Mouse (Mus musculus) liver, embryonic 14.5 days (tissue): ENCODE data around the gene Ror2. TPM values are rescaled to one million over a fixed set of nuclear protein-coding genes. Genes with fewer than 3 reads are reported as not detected.

Experiments used
- ATAC-seq: fragments of 200-750 bp; cut with Nextera tagmentation; 2 replicates; pipeline ENCODE4 v1.8.0; 2017; ENCODE audit warnings: moderate number of reproducible peaks, mild to moderate bottlenecking, moderate library complexity; ENCODE audit not compliant: insufficient read depth
- DNase-seq, 3 experiments: peaks; one replicate each; pipeline ENCODE4 v3.0.0-alpha.2; 2012 to 2013; ENCODE audit warnings: low read depth in 3 of 3, low spot score in 3 of 3
- H3K27ac ChIP-seq: fragments of 300-500 bp; sonication (generic); 2 replicates; pipeline ENCODE4 v1.5.1; 2014; ENCODE audit warnings: moderate library complexity, mild to moderate bottlenecking, control low read depth, inconsistent platforms
- H3K27me3 ChIP-seq: fragments of 300-500 bp; sonication (generic); 2 replicates; pipeline ENCODE4 v1.6.1; 2014; ENCODE audit warnings: mild to moderate bottlenecking, low read length, moderate library complexity; ENCODE audit not compliant: control insufficient read depth, insufficient read depth
- H3K36me3 ChIP-seq: fragments of 300-500 bp; sonication (generic); replicated peaks from 2 replicates; pipeline ENCODE4 v1.6.1; 2014; ENCODE audit warnings: low read depth; ENCODE audit not compliant: control insufficient read depth, insufficient read depth
- H3K4me1 ChIP-seq, 2 experiments: fragments of 200-500 bp in 1 of 2; fragments of 300-500 bp in 1 of 2; sonication (generic) in 1 of 2; replicated peaks; 2 replicates each; pipeline ENCODE4 v1.6.1; 2012 to 2014; ENCODE audit warnings: antibody characterized with exemption in 1 of 2, inconsistent platforms in 1 of 2, low read length in 1 of 2; ENCODE audit not compliant: control insufficient read depth in 2 of 2, insufficient read depth in 2 of 2
- H3K4me2 ChIP-seq: fragments of 300-500 bp; sonication (generic); 2 replicates; pipeline ENCODE4 v1.6.1; 2014; ENCODE audit warnings: low read depth, mild to moderate bottlenecking, control low read depth, moderate library complexity
- H3K4me3 ChIP-seq, 2 experiments: fragments of 200-500 bp in 1 of 2; fragments of 300-500 bp in 1 of 2; sonication (generic) in 1 of 2; 2 replicates each; pipeline ENCODE4 v1.5.1; 2012 to 2014; ENCODE audit warnings: low read depth in 2 of 2, low read length in 2 of 2, mild to moderate bottlenecking in 2 of 2, control low read depth in 1 of 2, inconsistent platforms in 1 of 2, moderate library complexity in 1 of 2; ENCODE audit not compliant: insufficient read depth in 1 of 2
- H3K9ac ChIP-seq: fragments of 300-500 bp; sonication (generic); replicated peaks from 2 replicates; pipeline ENCODE4 v1.6.1; 2014; ENCODE audit warnings: mild to moderate bottlenecking, control low read depth, moderate library complexity
- H3K9me3 ChIP-seq: fragments of 300-500 bp; sonication (generic); 2 replicates; pipeline ENCODE4 v1.6.1; 2016; ENCODE audit warnings: low read length, mixed read lengths; ENCODE audit not compliant: control insufficient read depth
- CTCF ChIP-seq: IDR thresholded peaks from 2 replicates; pipeline ENCODE4 v1.5.1; 2016; ENCODE audit warnings: antibody characterized with exemption, low read depth, control low read depth
- EP300 ChIP-seq: IDR thresholded peaks from 2 replicates; pipeline ENCODE4 v1.6.1; 2016; ENCODE audit warnings: antibody characterized with exemption, low read depth
- WGBS: fragments of 180-500 bp; shearing (Covaris S2); extraction: QIAGEN DNeasy Blood & Tissue Kit; methylation state at CpG from one replicate; pipeline ENCODE4 v1.1.7; 2014; ENCODE audit not compliant: insufficient replicate concordance; 5-methylcytosine and 5-hydroxymethylcytosine counted together
- polyA plus RNA-seq, 2 experiments: library from polyadenylated mRNA; depleted of rRNA in 1 of 2; stranded (reverse) in 1 of 2; unstranded in 1 of 2; fragments of >200 nt; fragmentation: Nextera tagmentation in 1 of 2; extraction: Ambion mirVana in 1 of 2; gene quantifications; 2 replicates each; pipeline versions ENCODE4 v1.2.1 to v1.2.3; 2012 to 2014

The Ror2 gene
- polyA plus RNA-seq, 2 experiments: 0.03 to 0.19 TPM

DNA sequence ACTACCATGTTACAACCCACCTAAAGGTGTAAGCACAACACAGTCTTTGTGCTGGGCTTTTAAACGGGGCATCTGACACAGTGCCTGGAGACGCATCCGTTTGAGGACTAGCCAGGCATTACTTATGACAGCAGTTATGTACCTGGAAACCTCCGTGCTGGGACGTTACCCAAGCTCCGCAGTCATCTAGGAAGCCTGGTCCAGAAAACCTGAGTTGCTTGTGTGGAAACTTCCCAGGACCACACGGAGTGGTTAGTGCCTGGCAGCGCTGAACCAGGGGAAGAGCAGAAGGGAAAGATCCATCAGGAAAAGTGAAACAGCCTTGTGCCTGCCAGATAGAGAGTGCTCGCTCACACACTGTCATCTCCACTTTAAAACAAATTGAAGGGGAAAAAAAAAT, 23.2 kb upstream of the Ror2 start:
- H3K4me3 ChIP-seq: no peak overlapping the region
- H3K4me1 ChIP-seq: no peaks in the 10 kb centered on the region
- 33% methylated on average over 9 of the region's 9 CpGs for WGBS

DNA sequence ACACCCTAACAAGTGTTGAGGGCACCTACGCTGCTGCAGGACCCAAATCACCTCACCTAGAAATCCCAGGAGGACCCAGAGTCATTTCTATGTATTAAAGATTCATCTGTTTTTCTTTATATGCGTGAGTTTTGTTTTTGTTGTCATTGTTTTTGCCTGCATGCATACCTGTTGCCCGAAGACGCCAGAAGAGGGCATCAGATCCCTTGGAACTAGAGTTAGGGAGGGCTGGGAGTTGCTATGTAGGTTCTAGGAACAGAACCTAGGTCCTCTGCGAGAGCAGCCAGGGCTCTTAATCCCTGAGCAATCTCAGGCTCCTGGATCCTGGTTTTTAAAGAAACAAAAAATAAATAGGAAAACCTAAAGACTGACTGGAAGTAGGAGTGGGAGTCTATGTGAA, 20.9 kb upstream of the Ror2 start:
- WGBS: 45% methylated on average over 5 of the region's 5 CpGs
- Histone ChIP-seq H3K27ac (no peak overlapping the region), H3K4me3 (no peak overlapping the region), H3K27me3 (no peaks in the 10 kb centered on the region; the same call in 1 of the 2 replicates), H3K4me2 (no peak overlapping the region), H3K9me3 (no peaks in the 10 kb centered on the region), H3K36me3 (no peaks in the 10 kb centered on the region), H3K4me1 (no peaks in the 10 kb centered on the region), H3K9ac (no peak overlapping the region)
- TF ChIP-seq CTCF (no peak), EP300 (no peak)
- ATAC-seq (no peak), DNase-seq (no peak)

More for the DNA sequence above, 23.2 kb upstream of the Ror2 start:
- ATAC-seq (no peak), DNase-seq (no peak)
- Histone ChIP-seq H3K9me3 (no peaks in the 10 kb centered on the region), H3K9ac (no peak overlapping the region), H3K27me3 (no peaks in the 10 kb centered on the region; the same call in 1 of the 2 replicates), H3K36me3 (no peaks in the 10 kb centered on the region), H3K27ac (no peak overlapping the region), H3K4me2 (no peak overlapping the region)
- no peak for TF ChIP-seq CTCF
- TF ChIP-seq EP300: no peak

DNA sequence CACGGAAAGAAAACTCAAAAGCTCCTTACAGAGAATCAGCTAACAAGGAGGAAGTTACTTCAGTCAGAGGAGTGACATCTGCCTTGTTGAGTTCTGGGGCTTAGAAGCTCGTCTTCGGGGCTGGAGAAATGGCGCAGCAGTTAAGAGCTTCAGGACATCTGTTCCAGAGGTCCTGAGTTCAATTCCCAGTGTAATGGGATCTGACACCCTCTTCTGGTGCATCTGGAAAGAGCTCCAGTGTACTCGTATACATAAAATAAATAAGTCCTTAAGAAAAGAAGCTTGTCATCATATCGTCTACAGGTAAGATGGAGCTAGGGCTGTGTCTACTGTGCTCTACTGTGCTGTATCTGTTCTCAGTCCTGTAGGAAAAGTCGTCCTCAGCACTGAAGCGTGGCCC, 19.3 kb upstream of the Ror2 start:
- Histone ChIP-seq H3K36me3 (no peaks in the 10 kb centered on the region), H3K27me3 (no peaks in the 10 kb centered on the region; the same call in 1 of the 2 replicates), H3K27ac (no peak overlapping the region), H3K9ac (no peak overlapping the region), H3K4me2 (no peak overlapping the region), H3K9me3 (no peaks in the 10 kb centered on the region), H3K4me3 (no peak overlapping the region), H3K4me1 (no peaks in the 10 kb centered on the region)
- ATAC-seq (no peak), DNase-seq (no peak)
- WGBS: 57% methylated on average over 8 of the region's 8 CpGs
- TF ChIP-seq EP300 (no peak), CTCF (no peak)

GRCm38 (mm10) chr13:53302688-53303087, 16.8 kb upstream of the Ror2 start:
- H3K4me2 ChIP-seq: no peak overlapping the region
- WGBS: 73% methylated on average over 10 of the region's 10 CpGs
- H3K9me3 ChIP-seq: no peaks in the 10 kb centered on the region
- TF ChIP-seq EP300: no peak
- TF ChIP-seq CTCF: no peak
- DNase-seq (no peak), ATAC-seq (no peak)
- no peaks in the 10 kb centered on the region for H3K27me3 ChIP-seq
- no peak overlapping the region for H3K27ac ChIP-seq
- H3K36me3 ChIP-seq: no peaks in the 10 kb centered on the region
- no peak overlapping the region for H3K9ac ChIP-seq
- H3K4me1 ChIP-seq: no peaks in the 10 kb centered on the region
- no peak overlapping the region for H3K4me3 ChIP-seq

- ATAC-seq (no peak), DNase-seq (no peak)
- no peak for TF ChIP-seq EP300
- no peak for TF ChIP-seq CTCF
- no peaks in the 10 kb centered on the region for H3K36me3 ChIP-seq
- no peaks in the 10 kb centered on the region for H3K4me1 ChIP-seq
- H3K9ac ChIP-seq: no peak overlapping the region
- H3K4me3 ChIP-seq: no peak overlapping the region
- H3K27ac ChIP-seq: no peak overlapping the region
- 29% methylated on average over 12 of the region's 12 CpGs for WGBS
- H3K27me3 ChIP-seq: no peaks in the 10 kb centered on the region
- H3K4me2 ChIP-seq: no peak overlapping the region
- H3K9me3 ChIP-seq: no peaks in the 10 kb centered on the region
Measured at GRCm38 (mm10) chr13:53293065-53293464, 7.1 kb upstream of the Ror2 start.
